Mouse (Mus musculus): ENCODE measurements at regions not wholly inside any gene's neighbourhood (a gene's known extent, or its start where the extent isn't known, plus 50 kb on each side); places are given as distances from the start of the nearest gene placed in this dataset.
A peak's percentile ranks its signal among the peaks of the same experiment; 100 is the strongest.

GRCm38 (mm10) chr2:146625166-146625751 lies 113.1 kb upstream of the Ralgapa2 start:
- DNase-seq: no peak

DNA sequence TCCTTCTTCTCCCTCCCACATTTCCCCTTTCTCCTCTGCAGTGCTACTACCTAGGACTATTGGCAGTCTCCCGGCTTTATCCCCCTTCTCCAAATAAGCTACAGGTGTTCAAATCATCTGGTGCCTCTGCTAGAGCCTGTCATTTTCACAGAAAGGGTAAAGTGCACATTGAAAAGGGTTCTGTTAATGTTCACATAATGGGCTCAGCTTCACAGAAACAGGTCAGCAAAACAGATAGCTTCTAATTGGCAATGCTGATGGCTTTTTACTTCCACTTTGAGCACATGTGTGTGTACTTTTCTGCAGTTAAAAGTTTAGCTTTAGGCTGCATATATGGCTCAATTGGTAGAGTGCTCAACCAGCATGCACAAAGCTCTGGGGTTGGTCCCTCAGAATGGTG lies 114.4 kb upstream of the Ralgapa2 start:
- DNase-seq: no peak

GRCm38 (mm10) chr2:146630179-146630578 lies 118.0 kb upstream of the Ralgapa2 start:
- no peak for DNase-seq

DNA sequence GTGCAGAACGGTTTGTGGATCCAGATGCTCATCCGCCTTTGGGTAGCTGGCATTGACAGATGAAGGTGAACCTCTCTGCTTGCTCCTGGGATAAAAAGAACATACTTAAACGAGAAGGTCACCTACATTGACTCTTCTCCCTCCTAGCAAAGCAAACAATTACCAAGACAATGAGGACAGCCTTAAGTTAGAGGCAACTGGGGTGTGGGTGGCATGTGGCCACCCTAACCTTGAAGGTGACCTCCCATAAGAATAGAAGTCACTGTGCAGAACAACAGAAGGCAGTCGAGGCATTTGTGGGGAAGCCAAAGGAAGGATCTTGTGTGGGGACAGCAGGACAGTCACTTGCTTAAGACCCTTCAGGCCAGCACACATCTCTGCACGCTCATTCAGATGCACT lies 119.0 kb upstream of the Ralgapa2 start:
- DNase-seq: no peak

GRCm38 (mm10) chr2:146633329-146634070 lies 121.4 kb upstream of the Ralgapa2 start:
- peak; percentile 59 to 83 for DNase-seq

DNA sequence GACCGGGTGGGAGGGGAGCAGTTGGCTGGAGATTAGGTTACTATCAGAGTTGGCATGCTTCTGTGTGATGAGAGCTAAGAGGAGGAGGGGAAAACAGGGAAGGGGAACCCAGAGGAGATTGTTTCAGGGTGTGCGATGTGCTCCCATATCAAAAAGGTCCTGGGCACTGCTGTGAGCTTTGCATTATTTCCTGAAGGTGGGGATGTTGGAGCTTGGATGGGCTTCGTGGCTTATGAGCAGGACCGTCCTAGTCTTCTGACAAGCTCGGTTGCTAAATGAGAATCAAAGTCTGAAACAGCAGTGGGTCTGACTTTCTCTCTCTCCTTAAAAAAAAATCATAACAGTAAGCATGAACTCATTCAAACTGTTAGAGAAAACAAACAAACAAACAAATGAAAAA lies 125.4 kb upstream of the Ralgapa2 start:
- DNase-seq: no peak

DNA sequence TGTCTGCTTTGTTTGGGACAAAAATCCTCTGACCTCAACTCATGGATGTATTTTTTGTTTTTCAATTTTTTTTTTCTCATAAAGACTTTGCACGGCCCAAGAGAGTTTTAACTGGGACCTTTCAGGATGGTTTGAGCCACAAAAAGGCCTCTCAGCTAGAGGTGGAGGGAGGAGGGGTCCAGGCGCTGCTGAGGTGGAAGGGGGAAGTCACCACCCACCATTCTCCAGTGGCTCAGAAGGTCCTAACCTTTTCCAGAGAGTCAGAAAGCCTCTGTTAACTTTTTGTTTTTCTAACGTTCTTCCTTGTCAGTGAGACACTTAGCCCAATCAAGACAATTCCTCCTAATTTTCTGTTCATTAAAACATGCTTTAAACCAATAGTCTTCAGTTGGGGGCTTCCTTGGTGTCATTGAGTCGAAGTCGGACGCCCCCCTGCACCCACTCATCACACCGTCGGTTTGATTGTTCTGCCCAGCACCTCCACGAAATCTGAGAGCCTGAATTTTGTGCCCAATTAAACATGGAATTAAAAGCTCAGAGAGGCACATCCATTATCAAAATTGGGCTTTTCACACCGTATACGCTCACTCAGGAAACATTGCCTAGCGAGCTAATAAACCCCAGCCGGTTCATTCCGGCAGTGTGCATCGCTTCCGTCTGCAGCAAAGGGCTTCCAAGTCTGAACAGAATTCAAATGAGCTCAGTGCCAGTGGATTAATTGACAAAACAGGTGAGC lies 134.3 kb upstream of the Ralgapa2 start:
- DNase-seq: no peak

DNA sequence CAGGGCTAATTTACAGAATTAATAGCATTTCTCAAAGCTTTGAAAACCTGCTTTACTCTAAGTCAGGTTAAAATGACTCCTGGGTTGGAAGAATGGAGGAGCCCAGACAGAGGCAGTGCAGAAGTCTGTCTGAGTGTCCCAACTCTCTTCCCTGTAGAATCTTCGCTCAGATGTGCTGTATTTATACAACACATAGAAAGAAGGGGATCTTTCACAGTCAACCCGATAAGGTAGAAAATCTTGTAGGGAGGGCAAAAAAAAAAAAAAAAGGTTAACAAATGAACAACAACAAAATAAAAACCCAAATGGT lies 134.8 kb upstream of the Ralgapa2 start:
- DNase-seq: no peak

GRCm38 (mm10) chr2:146661346-146661745 lies 149.2 kb upstream of the Ralgapa2 start:
- DNase-seq: no peak

- no peak for DNase-seq
These were observed 160.6 kb upstream of the Ralgapa2 start for GRCm38 (mm10) chr2:146672761-146673160.

DNA sequence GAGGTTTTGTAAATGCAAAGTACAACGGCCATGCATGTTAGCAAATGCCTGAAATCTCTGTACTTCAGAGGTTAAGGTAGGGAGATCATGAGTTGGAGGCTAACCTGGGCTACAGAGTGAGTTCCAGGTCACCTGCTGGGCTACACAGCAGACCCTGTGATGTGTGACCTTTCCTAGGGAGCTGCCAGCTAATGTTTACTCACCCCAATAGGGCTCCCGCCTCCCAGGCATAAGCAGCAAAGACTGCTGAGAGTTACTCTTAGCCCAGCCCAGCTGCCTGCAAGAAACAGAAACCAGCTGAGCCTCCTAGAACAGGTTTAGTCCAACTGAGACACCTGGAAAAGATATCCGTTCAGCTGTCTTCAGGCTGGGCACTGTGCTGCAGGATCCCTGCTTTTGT lies 169.8 kb upstream of the Ralgapa2 start:
- no peak for DNase-seq

- no peak for DNase-seq
These were observed 169.7 kb upstream of the Kiz start for GRCm38 (mm10) chr2:146685854-146686507.

DNA sequence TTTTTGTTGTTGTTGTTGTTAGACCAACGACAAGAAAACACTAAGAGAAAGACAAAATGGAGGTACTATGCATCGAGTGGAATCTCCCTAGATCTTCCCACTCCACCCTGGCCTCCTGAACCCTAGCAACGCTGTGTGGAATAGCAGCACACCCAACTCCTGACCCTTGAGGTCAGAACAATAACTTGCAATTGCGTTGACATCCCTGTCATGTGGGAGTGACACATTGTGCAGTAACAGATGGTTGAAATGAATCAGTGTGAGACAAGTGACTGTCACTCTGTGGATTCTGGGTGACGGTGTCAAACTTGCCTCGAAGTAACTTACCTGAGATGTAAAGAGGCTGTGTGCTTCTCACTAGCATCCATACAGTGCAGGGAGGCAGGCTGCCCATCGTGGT lies 167.1 kb upstream of the Kiz start:
- no peak for DNase-seq

DNA sequence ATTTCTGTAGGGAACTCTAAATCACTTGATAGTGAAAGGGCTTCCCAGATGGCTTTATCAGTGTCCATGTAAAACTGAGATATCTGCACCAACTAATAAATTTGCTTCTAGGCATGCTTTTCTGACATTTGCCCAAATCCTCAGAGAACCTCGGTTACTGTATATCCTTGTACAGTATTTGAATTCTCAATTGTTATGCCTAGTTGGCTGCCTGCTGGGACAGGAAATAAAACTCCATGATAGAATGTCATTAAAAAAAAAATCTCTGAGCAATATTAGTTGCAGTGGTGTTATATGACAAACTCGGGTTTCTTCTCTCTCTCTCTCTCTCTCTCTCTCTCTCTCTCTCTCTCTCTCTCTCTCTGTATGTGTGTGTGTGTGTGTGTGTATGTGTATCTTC lies 162.2 kb upstream of the Kiz start:
- DNase-seq: no peak

GRCm38 (mm10) chr2:146694041-146694440 lies 161.6 kb upstream of the Kiz start:
- DNase-seq: no peak

- DNase-seq: no peak
These were observed 159.4 kb upstream of the Kiz start for GRCm38 (mm10) chr2:146696277-146696676.

DNA sequence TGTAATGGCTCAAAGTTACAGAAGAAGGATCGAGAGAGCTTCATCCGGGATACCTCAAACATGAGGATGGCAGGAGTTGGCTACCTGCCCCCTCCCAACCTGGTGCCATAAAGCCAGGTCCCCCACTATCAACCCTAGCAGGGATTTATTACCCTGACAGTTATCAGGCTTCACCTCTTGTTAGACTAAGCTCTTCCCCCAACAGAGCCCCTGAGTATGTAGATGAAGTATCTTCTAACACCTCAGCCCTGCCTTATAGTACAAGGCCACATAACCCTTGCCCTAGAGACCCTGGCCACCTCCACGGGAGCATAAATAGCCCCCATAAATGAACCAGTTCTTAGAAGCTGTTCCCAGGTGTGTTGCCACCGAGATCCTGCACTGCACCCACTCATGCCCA lies 158.9 kb upstream of the Kiz start:
- DNase-seq: no peak

- DNase-seq: no peak
These were observed 145.0 kb upstream of the Kiz start for GRCm38 (mm10) chr2:146710676-146711075.

DNA sequence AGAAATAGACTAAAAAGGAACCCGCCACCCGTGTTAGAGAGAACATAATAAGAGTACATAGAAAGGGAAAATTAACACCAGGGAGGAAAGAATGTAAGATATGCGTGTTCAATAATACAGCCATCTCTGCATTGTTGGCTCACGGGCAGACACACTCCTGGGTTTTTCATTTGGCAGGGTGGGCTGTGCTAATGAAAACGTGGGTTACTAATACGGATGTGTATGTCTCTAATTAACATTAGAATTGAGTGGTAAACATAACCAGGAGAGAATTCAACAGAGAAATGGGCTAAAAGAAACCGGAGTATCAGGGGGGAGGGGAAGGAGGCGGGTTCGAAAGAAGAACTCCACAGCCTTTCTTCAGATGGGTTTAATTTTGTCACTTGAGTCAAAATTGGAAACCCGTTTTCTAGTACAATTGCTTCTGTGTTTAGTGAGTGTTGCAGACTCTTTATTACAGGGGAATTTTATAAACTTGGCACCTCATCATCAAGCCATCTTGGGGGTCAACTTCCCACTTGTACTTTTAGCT lies 134.4 kb upstream of the Kiz start:
- DNase-seq: no peak

GRCm38 (mm10) chr2:146722351-146723025 lies 133.2 kb upstream of the Kiz start:
- no peak for DNase-seq

- DNase-seq: no peak
These were observed 132.5 kb upstream of the Kiz start for GRCm38 (mm10) chr2:146723172-146723571.

- no peak for DNase-seq
These were observed 132.0 kb upstream of the Kiz start for GRCm38 (mm10) chr2:146723671-146724070.

DNA sequence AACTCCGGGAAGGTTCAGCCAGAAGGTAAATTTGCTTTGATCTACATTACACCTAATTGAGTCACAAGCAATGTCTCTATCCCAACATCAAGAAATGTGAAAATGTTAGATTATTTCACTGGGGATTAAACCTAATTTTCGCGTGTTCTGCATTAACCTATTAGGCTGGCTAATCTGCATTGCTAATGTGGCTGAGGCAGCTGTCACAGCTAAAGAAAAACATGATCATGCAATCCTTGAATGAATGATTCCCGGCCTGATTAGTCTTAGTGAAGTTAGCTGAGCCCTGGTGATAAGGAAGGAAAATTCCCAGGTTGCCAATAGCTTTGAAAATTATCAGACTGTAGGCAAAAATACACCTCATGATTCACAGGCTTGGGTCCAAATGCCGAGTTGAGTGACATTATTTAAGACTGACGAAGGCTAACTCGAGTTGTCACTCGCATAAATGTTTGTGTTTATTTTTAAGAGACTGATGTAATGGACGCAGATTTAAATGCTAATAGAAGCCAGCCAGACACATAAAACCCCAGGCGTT lies 131.5 kb upstream of the Kiz start:
- no peak for DNase-seq
